Mouse (Mus musculus): ENCODE data around the gene Spsb3. TPM values are rescaled to one million over a fixed set of nuclear protein-coding genes. Genes with fewer than 3 reads are reported as not detected.

Gene Spsb3
- polyA plus RNA-seq, 1 experiment from 2014 or later: 32.4 TPM

DNA sequence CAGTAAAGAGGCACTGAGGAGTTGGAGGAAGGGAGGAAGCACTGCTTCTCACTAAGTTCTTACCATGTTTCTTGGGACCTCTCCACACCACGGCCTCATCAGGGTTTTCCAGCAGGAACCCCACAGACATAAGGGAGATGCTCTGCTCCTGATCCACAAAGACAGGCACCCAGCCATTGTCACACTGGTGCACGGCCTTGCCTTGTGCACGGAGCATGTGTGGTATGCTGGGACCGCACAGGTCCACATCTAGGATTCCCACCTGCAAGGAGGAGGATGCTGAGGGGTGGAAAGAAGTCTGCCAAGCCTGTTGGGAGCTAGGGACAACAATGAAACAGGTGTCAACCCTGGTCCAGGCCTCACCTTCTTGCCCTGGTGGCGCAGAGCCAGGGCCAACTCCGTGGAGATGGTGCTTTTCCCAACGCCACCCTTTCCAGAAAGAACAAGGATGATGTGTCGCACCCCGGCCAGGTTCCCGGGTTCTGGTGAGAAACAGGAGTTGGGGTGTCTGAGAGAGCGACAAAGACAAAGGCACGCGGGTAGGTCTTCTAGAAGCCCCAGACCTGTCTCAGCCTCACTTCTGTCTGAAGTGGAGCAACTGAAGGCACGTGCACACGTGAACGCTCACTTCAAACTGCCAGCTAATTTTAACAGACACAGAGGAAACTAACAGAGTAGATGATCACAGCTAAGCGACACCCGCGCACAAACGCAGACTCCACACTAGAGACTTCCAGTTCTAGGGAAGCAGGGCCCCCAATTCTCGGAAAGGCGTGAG, 898 bp upstream of the Spsb3 start:
- H3K27me3 ChIP-seq: no peaks in the 10 kb centered on the region
- CTCF ChIA-PET: interaction anchor here (1.6 kb wide), 1 partner anchor 44 kb away, joined by 3 read pairs; no protein-coding TSS in a partner anchor
- no peak for DNase-seq (ENCODE audit: low read depth, low spot score)
- ATAC-seq: no peak
- TF ChIP-seq CTCF (IDR thresholded peaks at IDR 0.05): no peak
- in situ Hi-C loops (cut with MboI; ENCODE audit: low pct_unique_long_range_greater_than_20kb): loop anchor here (5.0 kb wide), 1 partner anchor 38 kb away; no protein-coding TSS in a partner anchor
- POLR2A ChIA-PET: no interaction called here

DNA sequence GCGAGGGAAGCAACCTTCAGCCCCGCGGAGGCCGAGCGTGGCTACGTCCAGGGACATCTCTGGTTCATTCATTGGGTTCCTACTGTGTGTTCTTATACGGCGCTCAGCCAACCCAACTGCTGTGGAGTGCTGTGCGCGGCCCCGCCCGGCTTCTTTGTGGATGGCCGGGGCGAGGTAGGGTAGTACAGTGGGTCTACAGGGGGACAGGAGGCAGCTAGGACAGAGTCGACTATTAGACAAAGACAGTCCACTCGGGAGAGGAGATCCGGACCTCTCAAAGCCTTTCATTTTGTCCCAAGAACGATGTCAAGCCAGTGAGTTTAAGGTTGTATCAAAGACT, 459 bp downstream of the Spsb3 start:
- in situ Hi-C loops (cut with MboI; ENCODE audit: low pct_unique_long_range_greater_than_20kb): loop anchor here (5.0 kb wide), 1 partner anchor 40 kb away; no protein-coding TSS in a partner anchor
- ChIA-PET CTCF (no interaction called here), POLR2A (interaction anchor here (1.0 kb wide), 1 partner anchor 48 kb away, joined by 4 read pairs; no protein-coding TSS in a partner anchor)
- ATAC-seq (no peak), DNase-seq (ENCODE audit: low read depth, low spot score) (no peak)
- no peak for TF ChIP-seq CTCF (IDR thresholded peaks at IDR 0.05)
- H3K27me3 ChIP-seq: no peaks in the 10 kb centered on the region

DNA sequence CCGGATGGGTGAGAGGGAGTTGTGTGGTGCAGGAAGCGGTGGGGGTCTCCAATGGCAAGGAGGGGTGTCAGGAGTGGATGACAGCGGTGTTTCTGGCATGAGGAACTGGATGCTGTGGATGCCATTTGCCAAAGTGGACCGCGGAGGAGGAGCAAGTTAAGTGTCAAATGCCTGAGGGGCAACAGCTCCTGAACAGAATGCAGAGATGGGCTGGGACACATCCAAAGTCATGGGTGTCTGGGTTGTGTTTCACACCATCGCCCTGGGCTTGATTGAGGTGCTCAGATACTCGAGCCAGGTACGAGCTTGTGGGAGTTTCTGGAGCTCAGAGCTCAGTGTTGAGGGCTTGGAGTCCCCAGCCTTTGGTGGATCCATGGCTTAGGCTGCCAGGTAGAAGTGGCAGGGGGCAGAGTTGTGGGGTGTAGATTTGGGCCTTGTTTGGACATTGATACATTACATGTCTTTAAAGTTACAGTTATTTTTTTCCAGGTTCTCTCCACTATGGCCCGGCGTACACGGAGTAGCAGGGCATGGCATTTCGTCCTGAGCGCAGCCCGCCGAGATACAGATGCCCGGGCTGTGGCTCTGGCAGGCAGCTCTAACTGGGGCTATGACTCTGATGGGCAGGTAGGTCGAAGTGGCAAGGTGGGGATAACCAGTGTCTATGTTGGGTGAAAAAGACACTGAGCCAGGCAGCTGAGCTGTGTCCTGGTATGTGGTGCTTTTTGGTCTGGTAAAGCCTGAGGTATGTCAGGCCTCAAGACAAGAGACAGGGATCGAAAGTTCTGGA, 1.0 kb downstream of the Spsb3 start:
- TF ChIP-seq CTCF (IDR thresholded peaks at IDR 0.05): no peak
- DNase-seq (ENCODE audit: low read depth, low spot score) (no peak), ATAC-seq (no peak)
- ChIA-PET CTCF (no interaction called here), POLR2A (interaction anchor here (0.6 kb wide), 1 partner anchor 43 kb away, joined by 3 read pairs; no protein-coding TSS in a partner anchor)
- in situ Hi-C loops (cut with MboI; ENCODE audit: low pct_unique_long_range_greater_than_20kb): loop anchor here (5.0 kb wide), 1 partner anchor 40 kb away; no protein-coding TSS in a partner anchor
- H3K27me3 ChIP-seq: no peaks in the 10 kb centered on the region

DNA sequence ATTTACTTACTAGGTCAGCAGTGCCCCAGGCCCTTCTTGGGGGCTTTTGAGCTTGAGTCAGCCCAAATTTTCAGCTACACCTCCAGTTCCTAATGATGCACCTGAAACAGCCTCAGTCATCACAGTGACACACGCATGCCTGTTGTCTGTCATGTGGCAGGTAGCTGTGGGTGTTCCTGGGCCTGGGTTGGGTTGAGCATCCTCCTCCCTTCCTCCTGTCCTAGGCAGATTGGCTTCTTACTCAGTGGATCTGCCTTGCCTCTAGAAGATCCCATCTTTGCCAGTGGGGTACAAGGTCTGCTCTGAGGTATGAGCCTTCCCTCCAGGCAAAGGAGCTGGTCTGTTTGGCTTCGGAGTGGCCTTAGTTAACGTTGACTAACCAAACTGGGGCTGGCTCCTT, 2.4 kb downstream of the Spsb3 start:
- DNase-seq (ENCODE audit: low read depth, low spot score) (no peak), ATAC-seq (no peak)
- no peak for TF ChIP-seq CTCF (IDR thresholded peaks at IDR 0.05)
- H3K27me3 ChIP-seq: no peaks in the 10 kb centered on the region
- ChIA-PET POLR2A (interaction anchor here (1.0 kb wide), 1 partner anchor 164 kb away, joined by 3 read pairs; the partner anchor contains the start of gene Ndufb10), CTCF (interaction anchor here (0.9 kb wide), 1 partner anchor 14 kb away, joined by 3 read pairs; no protein-coding TSS in a partner anchor)
- in situ Hi-C loops (cut with MboI; ENCODE audit: low pct_unique_long_range_greater_than_20kb): loop anchor here (5.0 kb wide), 1 partner anchor 42 kb away; no protein-coding TSS in a partner anchor

DNA sequence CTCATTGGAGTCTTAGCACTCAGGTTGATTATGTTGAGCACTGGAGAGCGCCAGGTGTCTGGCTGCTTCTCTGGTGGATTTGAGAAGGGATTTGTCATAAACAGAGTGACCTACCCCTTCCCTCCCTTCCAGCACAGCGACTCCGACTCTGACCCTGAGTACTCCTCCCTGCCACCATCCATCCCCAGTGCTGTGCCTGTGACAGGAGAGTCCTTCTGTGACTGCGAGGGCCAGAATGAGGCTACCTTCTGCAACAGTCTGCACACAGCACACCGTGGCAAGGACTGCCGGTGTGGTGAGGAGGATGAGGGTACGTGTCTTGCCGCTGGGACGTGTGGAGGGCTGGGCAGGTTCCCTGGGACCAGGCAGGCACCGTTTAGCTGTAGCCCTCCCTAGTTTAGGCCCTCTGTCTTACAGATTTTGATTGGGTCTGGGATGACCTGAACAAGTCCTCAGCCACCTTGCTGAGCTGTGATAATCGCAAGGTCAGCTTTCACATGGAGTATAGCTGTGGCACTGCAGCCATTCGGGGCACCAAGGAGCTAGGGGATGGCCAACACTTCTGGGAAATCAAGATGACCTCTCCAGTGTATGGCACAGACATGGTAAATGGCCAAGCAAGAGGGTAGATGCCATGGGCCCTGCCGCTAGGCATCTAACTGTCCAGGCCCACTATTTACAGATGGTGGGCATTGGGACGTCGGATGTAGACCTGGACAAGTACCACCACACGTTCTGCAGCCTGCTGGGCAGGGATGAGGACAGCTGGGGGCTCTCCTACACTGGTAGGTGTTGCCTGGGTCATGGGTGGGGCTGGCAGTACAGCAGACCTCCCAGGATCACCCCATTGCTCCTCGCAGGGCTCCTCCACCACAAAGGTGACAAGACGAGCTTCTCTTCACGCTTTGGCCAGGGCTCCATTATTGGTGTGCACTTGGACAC, 4.0 kb downstream of the Spsb3 start:
- TF ChIP-seq CTCF (IDR thresholded peaks at IDR 0.05): no peak
- H3K27me3 ChIP-seq: no peaks in the 10 kb centered on the region
- in situ Hi-C loops (cut with MboI; ENCODE audit: low pct_unique_long_range_greater_than_20kb): no loop called here
- CTCF ChIA-PET: interaction anchor here (1.6 kb wide), 1 partner anchor 47 kb away, joined by 3 read pairs; no protein-coding TSS in a partner anchor
- DNase-seq (ENCODE audit: low read depth, low spot score) (no peak), ATAC-seq (no peak)
- POLR2A ChIA-PET: interaction anchor here (0.7 to 0.8 kb wide), 2 partner anchors 8 to 46 kb away, joined by 3 read pairs; no protein-coding TSS in a partner anchor

DNA sequence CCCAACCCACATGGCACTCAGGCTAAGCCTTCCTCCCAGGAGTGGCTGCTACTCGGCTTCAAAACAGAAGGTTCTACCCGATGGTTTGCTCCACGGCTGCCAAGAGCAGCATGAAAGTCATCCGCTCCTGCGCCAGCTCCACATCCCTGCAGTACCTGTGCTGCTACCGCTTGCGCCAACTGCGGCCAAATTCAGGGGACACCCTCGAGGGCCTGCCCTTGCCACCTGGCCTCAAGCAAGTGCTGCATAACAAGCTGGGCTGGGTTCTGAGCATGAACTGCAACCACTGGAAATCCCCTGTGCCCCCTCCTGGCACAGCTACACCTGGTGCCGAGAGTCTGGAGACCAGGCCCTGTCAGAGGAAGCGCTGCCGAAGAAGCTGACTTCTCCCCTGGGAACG, 4.9 kb downstream of the Spsb3 start:
- H3K27me3 ChIP-seq: no peaks in the 10 kb centered on the region
- ChIA-PET CTCF (interaction anchor here (1.6 kb wide), 1 partner anchor 48 kb away, joined by 3 read pairs; no protein-coding TSS in a partner anchor), POLR2A (interaction anchor here (0.8 kb wide), 1 partner anchor 9 kb away, joined by 3 read pairs; no protein-coding TSS in a partner anchor)
- no peak for TF ChIP-seq CTCF (IDR thresholded peaks at IDR 0.05)
- in situ Hi-C loops (cut with MboI; ENCODE audit: low pct_unique_long_range_greater_than_20kb): no loop called here
- no peak for ATAC-seq
- no peak for DNase-seq (ENCODE audit: low read depth, low spot score)

DNA sequence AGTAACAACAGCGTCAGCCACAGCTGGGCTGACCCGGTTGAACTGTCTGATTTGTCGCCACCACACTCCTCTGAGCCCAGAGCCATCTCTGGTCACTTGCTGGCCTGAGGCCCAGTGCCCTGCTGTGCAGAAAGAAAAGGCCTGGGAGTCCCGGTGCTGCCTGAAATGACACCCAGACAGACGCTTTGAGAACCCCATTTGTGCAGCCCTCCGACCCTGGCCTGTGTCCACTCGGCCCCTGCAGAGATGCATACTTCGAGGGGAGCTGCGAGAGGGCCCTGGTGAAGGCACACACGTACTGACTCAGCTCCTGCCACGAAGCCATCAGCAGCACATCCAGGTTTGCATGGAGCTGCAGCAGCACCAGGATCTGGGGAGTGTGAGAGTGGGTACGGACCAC, 6.3 kb downstream of the Spsb3 start:
- POLR2A ChIA-PET: no interaction called here
- in situ Hi-C loops (cut with MboI; ENCODE audit: low pct_unique_long_range_greater_than_20kb): no loop called here
- CTCF ChIA-PET: no interaction called here
- no peaks in the 10 kb centered on the region for H3K27me3 ChIP-seq
- TF ChIP-seq CTCF (IDR thresholded peaks at IDR 0.05): no peak
- ATAC-seq (no peak), DNase-seq (ENCODE audit: low read depth, low spot score) (no peak)

DNA sequence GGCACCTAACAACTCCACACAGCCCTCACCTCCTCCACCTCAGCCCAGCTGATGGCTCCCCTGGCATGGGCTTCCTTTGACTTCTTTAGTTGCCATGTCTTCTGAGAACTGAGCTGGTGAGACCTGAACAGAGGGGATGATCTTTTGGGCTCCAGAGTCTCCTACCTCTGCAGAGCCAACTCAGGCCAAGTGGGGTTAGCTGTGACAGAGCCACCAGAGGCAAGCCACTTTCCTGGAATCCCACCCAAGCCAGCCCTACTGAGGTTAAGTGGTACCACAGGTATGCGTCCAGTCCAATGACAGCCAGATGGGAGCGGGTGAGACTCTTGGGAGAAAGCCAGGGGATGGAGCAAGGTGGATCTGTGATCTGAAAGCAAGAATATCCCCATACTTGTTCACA, 6.8 kb downstream of the Spsb3 start:
- ChIA-PET POLR2A (no interaction called here), CTCF (no interaction called here)
- no peak for TF ChIP-seq CTCF (IDR thresholded peaks at IDR 0.05)
- ATAC-seq: no peak
- DNase-seq (ENCODE audit: low read depth, low spot score): no peak
- no peaks in the 10 kb centered on the region for H3K27me3 ChIP-seq
- in situ Hi-C loops (cut with MboI; ENCODE audit: low pct_unique_long_range_greater_than_20kb): no loop called here

DNA sequence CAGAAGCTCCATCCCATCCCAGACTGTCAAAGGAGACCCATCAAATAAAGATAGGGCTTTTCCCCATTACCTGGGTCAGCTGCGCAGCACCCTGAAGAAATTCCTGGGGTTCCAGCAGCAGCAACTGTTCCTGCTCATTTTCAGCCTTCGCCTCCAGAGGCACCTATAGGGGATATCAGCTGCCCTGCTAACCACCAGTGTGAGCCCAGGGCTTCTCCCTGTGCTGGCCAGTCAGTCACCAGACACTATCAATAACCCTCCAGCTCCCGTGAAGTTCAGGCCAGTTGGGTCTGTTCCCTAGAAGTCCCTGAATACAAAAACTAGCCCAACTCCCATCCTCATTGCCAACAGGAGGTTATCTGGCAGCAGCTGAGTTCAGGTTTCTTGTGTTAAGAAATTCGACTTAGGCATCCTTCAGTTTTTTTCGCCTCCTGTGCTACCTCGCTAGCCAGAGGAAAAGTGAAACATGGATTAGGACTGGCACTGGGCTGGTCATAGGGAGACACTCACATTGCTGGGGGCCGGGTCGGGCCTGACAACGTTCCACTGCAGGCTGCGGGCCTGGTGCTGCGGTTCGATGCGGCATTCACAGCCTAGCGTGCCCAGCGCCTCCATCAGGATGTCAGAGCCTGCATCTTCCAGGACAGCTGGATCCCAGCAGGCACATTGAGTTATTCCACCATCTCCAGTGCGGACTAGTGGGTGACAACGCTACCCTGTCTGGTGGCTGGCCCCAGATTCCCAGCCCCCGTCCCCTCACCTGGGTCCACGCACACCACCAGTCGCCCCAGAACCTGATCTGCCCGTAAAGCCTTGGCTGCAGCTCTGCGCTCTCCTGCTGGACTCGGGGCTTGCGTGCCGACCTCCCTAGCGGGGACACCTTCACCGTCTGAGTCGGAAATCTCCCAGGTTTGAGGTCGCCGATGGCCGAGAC, 7.9 kb downstream of the Spsb3 start:
- TF ChIP-seq CTCF (IDR thresholded peaks at IDR 0.05): no peak
- no peak for ATAC-seq
- no peaks in the 10 kb centered on the region for H3K27me3 ChIP-seq
- CTCF ChIA-PET: no interaction called here
- no peak for DNase-seq (ENCODE audit: low read depth, low spot score)
- in situ Hi-C loops (cut with MboI; ENCODE audit: low pct_unique_long_range_greater_than_20kb): no loop called here
- POLR2A ChIA-PET: interaction anchor here (0.8 to 1.4 kb wide), 5 partner anchors 19 to 71 kb away, joined by 3 to 4 read pairs (median 4); no protein-coding TSS in a partner anchor
